Mouse (Mus musculus): ENCODE data around the gene Thap7. TPM values are rescaled to one million over a fixed set of nuclear protein-coding genes. Genes with fewer than 3 reads are reported as not detected.

Gene Thap7
- total RNA-seq, 2 experiments from 2014 or later = 42.3 to 45.4 TPM

GRCm38 (mm10) chr16:17496499-17497305 lies 34.2 kb downstream of the Thap7 start:
- peak; percentile 84 for DNase-seq (ENCODE audit: low spot score in 2 of 2)
- Histone ChIP-seq H3K27ac (peak overlapping the region; percentile 94), H3K4me3 (no peak overlapping the region)
- no peak for TF ChIP-seq CTCF (conservative IDR thresholded peaks at IDR 0.05)

GRCm38 (mm10) chr16:17491896-17492561 lies 38.9 kb downstream of the Thap7 start:
- DNase-seq (ENCODE audit: low spot score in 2 of 2) = no peak
- no peak overlapping the region; the same call in 1 of the 2 replicates for H3K4me3 ChIP-seq
- no peak for TF ChIP-seq CTCF (conservative IDR thresholded peaks at IDR 0.05)

GRCm38 (mm10) chr16:17491154-17491553 lies 39.8 kb downstream of the Thap7 start:
- DNase-seq (ENCODE audit: low spot score in 2 of 2) = peak; percentile 46 to 50

More at GRCm38 (mm10) chr16:17491896-17492561, 38.9 kb downstream of the Thap7 start:
- peak overlapping the region; percentile 94 for H3K27ac ChIP-seq

GRCm38 (mm10) chr16:17489469-17490111 lies 41.3 kb downstream of the Thap7 start, which contains the start of gene Aifm3:
TSS of gene Aifm3 (plus strand) at chr16:17489611.
- DNase-seq (ENCODE audit: low spot score in 2 of 2) = no peak
- peak within 1 kb of the TSS; percentile 69 for H3K4me3 ChIP-seq
- peak within 1 kb of the TSS; percentile 94 for H3K27ac ChIP-seq
- TF ChIP-seq CTCF (conservative IDR thresholded peaks at IDR 0.05) = 0 out of 2 replicates have a peak, but pooled peaks have one; percentile 14

More at GRCm38 (mm10) chr16:17491154-17491553, 39.8 kb downstream of the Thap7 start:
- no peak for TF ChIP-seq CTCF (conservative IDR thresholded peaks at IDR 0.05)
- Histone ChIP-seq H3K4me3 (no peak overlapping the region; the same call in 1 of the 2 replicates), H3K27ac (peak overlapping the region; percentile 94)

GRCm38 (mm10) chr16:17488478-17489468 lies 42.2 kb downstream of the Thap7 start:
- Histone ChIP-seq H3K27ac (peak overlapping the region; percentile 94), H3K4me3 (peak overlapping the region; percentile 69)
- TF ChIP-seq CTCF (conservative IDR thresholded peaks at IDR 0.05) = peak; percentile 72
- no peak for DNase-seq (ENCODE audit: low spot score in 2 of 2)

GRCm38 (mm10) chr16:17486505-17486904 lies 44.4 kb downstream of the Thap7 start:
- no peak for DNase-seq (ENCODE audit: low spot score in 2 of 2)
- 0 out of 2 replicates have a peak overlapping the region, but pooled peaks have one; percentile 10 for H3K27ac ChIP-seq
- H3K4me3 ChIP-seq = no peak overlapping the region
- TF ChIP-seq CTCF (conservative IDR thresholded peaks at IDR 0.05) = no peak

GRCm38 (mm10) chr16:17481465-17481864 lies 49.5 kb downstream of the Thap7 start:
- no peak for TF ChIP-seq CTCF (conservative IDR thresholded peaks at IDR 0.05)
- Histone ChIP-seq H3K4me3 (no peak overlapping the region), H3K27ac (no peak overlapping the region)
- DNase-seq (ENCODE audit: low spot score in 2 of 2) = no peak

- no peak for DNase-seq (ENCODE audit: low spot score in 2 of 2)
- H3K27ac ChIP-seq = peak overlapping the region; percentile 72; the same call in 1 of the 2 replicates
- no peak overlapping the region for H3K4me3 ChIP-seq
- no peak for TF ChIP-seq CTCF (conservative IDR thresholded peaks at IDR 0.05)
These were observed 52.5 kb downstream of the Thap7 start for GRCm38 (mm10) chr16:17478331-17478943.

Other genes with a start within 250 kb of the Thap7 start
- gene Serpind1, start 199.8 kb downstream of the Thap7 start, total RNA-seq (2021) = 1 to 10 TPM in 1 of 2 experiments, under 1 TPM in 1; 0.79 to 1.4 TPM
- 10 to 100 TPM; 19.4 to 20.6 TPM for gene Snap29, start 125.2 kb downstream of the Thap7 start, total RNA-seq (2021)
- 100 to 1,000 TPM; 275 to 301 TPM for gene Pi4ka, start 124.8 kb downstream of the Thap7 start, total RNA-seq (2021)
- gene Crkl, start 79.1 kb downstream of the Thap7 start, total RNA-seq (2021) = 10 to 100 TPM; 33.5 to 37.4 TPM
- gene Aifm3, start 41.5 kb downstream of the Thap7 start, total RNA-seq (2021) = 100 to 1,000 TPM; 112 to 116 TPM
- 100 to 1,000 TPM; 186 to 201 TPM for gene Lztr1, start 22.4 kb downstream of the Thap7 start, total RNA-seq (2021)
- under 1 TPM; 0.36 to 0.56 TPM for gene Lrrc74b, start 30.1 kb upstream of the Thap7 start, total RNA-seq (2021)
- gene P2rx6, start 30.7 kb upstream of the Thap7 start, total RNA-seq (2021) = 1 to 10 TPM in 1 of 2 experiments, under 1 TPM in 1; 0.95 to 1.4 TPM
- gene Slc7a4, start 52.1 kb upstream of the Thap7 start, total RNA-seq (2021) = 100 to 1,000 TPM; 102 to 105 TPM
- 10 to 100 TPM; 49.2 to 59.7 TPM for gene Smpd4, start 88.2 kb upstream of the Thap7 start, total RNA-seq (2021)
- 10 to 100 TPM; 38.1 to 54.2 TPM for gene Ccdc74a, start 115.3 kb upstream of the Thap7 start, total RNA-seq (2021)
- gene Med15, start 201.8 kb upstream of the Thap7 start, total RNA-seq (2021) = 10 to 100 TPM; 76.7 to 81.8 TPM
- 100 to 1,000 TPM; 101 TPM for gene Klhl22, start 228.5 kb upstream of the Thap7 start, total RNA-seq (2021)